30 mouse cellular contexts compared by ENCODE assay signal in the genomic region with DNA sequence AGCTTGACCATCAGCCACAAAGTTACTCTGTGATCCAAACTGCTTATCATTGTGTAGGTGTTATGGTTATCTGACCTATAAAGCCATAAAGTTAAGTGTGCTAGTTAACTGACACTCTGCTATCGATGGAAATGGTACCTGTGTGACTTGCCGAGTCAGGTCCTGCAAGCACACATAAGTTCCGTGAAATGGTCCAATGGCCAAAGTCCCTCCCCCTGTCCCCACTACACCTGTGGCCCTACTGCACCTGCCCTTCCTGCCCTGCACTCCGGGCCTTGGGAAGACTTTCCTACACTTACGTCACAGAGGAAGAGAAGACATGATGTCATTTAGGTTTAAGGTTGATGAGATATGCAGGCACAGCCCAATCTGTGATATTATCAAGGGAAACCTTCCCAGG. TPM values are rescaled to one million over a fixed set of nuclear protein-coding genes. Genes with fewer than 3 reads are reported as not detected.
"Had no signal": no experiment of that assay in that cellular context is flagged by ENCODE, and none has a peak within 500 bp of the region (broad histone marks: within the 10 kb centered on the region; RNA-seq: fewer than 3 reads in every experiment).

No protein-coding gene starts in this region.

- H3K36me3 ChIP-seq: embryonic facial prominence, embryonic 10.5 days; embryonic facial prominence, embryonic 12.5 days; embryonic facial prominence, embryonic 13.5 days; embryonic facial prominence, embryonic 15.5 days; forebrain, embryonic 10.5 days; forebrain, embryonic 12.5 days; forebrain, embryonic 15.5 days had no signal

- DNase-seq: cerebellum, adult 18-20 months; cerebellum, adult 2 months; cerebellum, adult 8-10 months; cerebellum, adult 9-10 months; cerebellum, adult 9-11 months; cerebellum, postnatal 10 days; cerebellum, postnatal 25 days; cerebellum, postnatal 36 days; embryo, embryonic 11 days; gastrocnemius, adult 2 months; gastrocnemius, postnatal 10 days; gastrocnemius, postnatal 14 days; gastrocnemius, postnatal 25 days; gastrocnemius, postnatal 36 days; heart, adult 11 months; heart, adult 18-20 months; heart, adult 2 months had no signal

- H3K4me2 ChIP-seq: embryonic facial prominence, embryonic 12.5 days; embryonic facial prominence, embryonic 13.5 days; embryonic facial prominence, embryonic 15.5 days; forebrain, embryonic 12.5 days; forebrain, embryonic 13.5 days; forebrain, embryonic 15.5 days had no signal

- H3K4me3 ChIP-seq: embryonic facial prominence, embryonic 10.5 days; embryonic facial prominence, embryonic 12.5 days; embryonic facial prominence, embryonic 13.5 days; embryonic facial prominence, embryonic 15.5 days; erythroblast, embryonic 14.5 days; forebrain, embryonic 10.5 days; forebrain, embryonic 12.5 days; forebrain, embryonic 13.5 days; forebrain, embryonic 15.5 days; gastrocnemius, adult 2 months; heart, adult 2 months had no signal

- H3K27ac ChIP-seq: embryonic facial prominence, embryonic 10.5 days; embryonic facial prominence, embryonic 12.5 days; embryonic facial prominence, embryonic 13.5 days; embryonic facial prominence, embryonic 15.5 days; forebrain, embryonic 10.5 days; forebrain, embryonic 12.5 days; forebrain, embryonic 13.5 days; forebrain, embryonic 15.5 days; gastrocnemius, adult 2 months; heart, adult 2 months had no signal

- H3K4me1 ChIP-seq: embryonic facial prominence, embryonic 12.5 days; embryonic facial prominence, embryonic 13.5 days; embryonic facial prominence, embryonic 15.5 days had no signal

- H3K9ac ChIP-seq: embryonic facial prominence, embryonic 12.5 days; embryonic facial prominence, embryonic 13.5 days; embryonic facial prominence, embryonic 15.5 days; forebrain, embryonic 12.5 days; forebrain, embryonic 13.5 days; forebrain, embryonic 15.5 days had no signal

- H3K27me3 ChIP-seq: embryonic facial prominence, embryonic 13.5 days; embryonic facial prominence, embryonic 15.5 days; forebrain, embryonic 12.5 days; forebrain, embryonic 13.5 days; forebrain, embryonic 15.5 days had no signal

- H3K9me3 ChIP-seq: embryonic facial prominence, embryonic 10.5 days; embryonic facial prominence, embryonic 12.5 days; embryonic facial prominence, embryonic 13.5 days; embryonic facial prominence, embryonic 15.5 days; forebrain, embryonic 10.5 days; forebrain, embryonic 12.5 days; forebrain, embryonic 13.5 days; forebrain, embryonic 15.5 days had no signal

- ATAC-seq: forebrain, embryonic 13.5 days; forebrain, embryonic 14.5 days; forebrain, embryonic 15.5 days; forebrain, embryonic 16.5 days had no signal

RNA-seq across cellular contexts. Expression of a gene that starts 42.5 kb away (rescaled TPM):
- total RNA-seq: gastrocnemius, adult 18-20 months; gastrocnemius, adult 2 months; gastrocnemius, adult 8-10 months; gastrocnemius, postnatal 25 days; gastrocnemius, postnatal 36 days; heart, adult 18-20 months had no signal
